Mouse (Mus musculus): ENCODE measurements at regions not wholly inside any gene's neighbourhood (a gene's known extent, or its start where the extent isn't known, plus 50 kb on each side); places are given as distances from the start of the nearest gene placed in this dataset.

DNA sequence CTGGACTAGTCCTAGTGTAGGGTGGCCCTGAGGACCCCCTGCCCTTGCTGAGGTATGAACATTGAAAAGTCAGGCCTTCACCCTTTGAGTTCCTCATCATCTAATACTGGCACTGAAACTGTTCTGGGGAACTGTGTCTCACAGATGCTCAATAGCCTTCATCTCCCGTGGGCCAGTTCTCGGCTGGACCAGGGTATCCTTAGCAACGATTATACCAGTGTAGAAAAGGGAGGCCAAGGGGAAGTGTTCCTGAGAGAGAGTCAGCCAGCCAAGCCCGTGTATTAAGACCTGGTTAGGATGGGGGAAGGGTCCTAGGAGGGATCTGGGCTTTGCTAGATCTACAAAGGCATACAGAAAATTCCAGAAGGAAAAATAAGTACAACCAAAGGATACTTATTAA is 153.2 kb downstream of the Enc1 start:
- no peak for TF ChIP-seq POLR2A (IDR thresholded peaks at IDR 0.05; ENCODE audit: low read depth, low read length)
- no peak for TF ChIP-seq CTCF (IDR thresholded peaks at IDR 0.05; ENCODE audit: extremely low read depth, insufficient read depth, insufficient read length, insufficient replicate concordance)
